Mouse (Mus musculus) stomach, postnatal 0 days (tissue): ENCODE measurements at regions not wholly inside any gene's neighbourhood (a gene's known extent, or its start where the extent isn't known, plus 50 kb on each side); places are given as distances from the start of the nearest gene placed in this dataset.

Experiments
- CTCF ChIP-seq: IDR thresholded peaks from 2 replicates; pipeline ENCODE4 v1.5.1; 2016; ENCODE audit warnings: antibody characterized with exemption, low read depth, mild to moderate bottlenecking, moderate library complexity
- EP300 ChIP-seq: optimal IDR thresholded peaks from 2 replicates; pipeline ENCODE3; 2016; ENCODE audit warnings: antibody characterized with exemption

DNA sequence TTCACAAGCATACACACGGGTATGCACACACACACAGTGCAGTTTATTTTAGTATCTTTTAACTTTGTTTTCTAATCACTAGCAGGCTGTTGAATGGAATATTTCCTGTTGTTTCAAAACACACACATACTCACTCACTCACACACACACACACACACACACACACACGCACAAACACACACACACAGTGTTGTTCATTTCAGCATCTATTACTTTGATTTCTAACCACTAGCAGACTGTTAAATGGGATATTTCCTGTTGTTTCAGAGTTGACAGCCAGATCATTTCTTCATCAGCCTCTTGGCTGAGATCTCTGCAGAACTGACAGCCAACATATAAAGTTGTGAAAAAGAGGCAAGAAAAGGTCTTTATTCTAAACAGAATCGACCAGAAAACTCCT, 150.9 kb downstream of the Map2k4 start:
- TF ChIP-seq EP300 (no peak), CTCF (no peak)
